Mouse (Mus musculus) gastrocnemius, adult 2 months (tissue): Measurements from ENCODE around the gene Slc39a9. TPM values are rescaled to one million over a fixed set of nuclear protein-coding genes. Genes with fewer than 3 reads are reported as not detected.
A peak's percentile ranks its signal among the peaks of the same experiment; 100 is the strongest.

Source experiments
- DNase-seq: peaks from one replicate; pipeline ENCODE4 v3.0.0; 2022
- H3K27ac ChIP-seq: fragments of 200-600 bp; 2 replicates; pipeline ENCODE4 v1.8.1; 2022; ENCODE audit warnings: mild to moderate bottlenecking
- H3K4me3 ChIP-seq: fragments of 200-600 bp; 2 replicates; pipeline ENCODE4 v1.8.1; 2022; ENCODE audit warnings: mild to moderate bottlenecking, moderate library complexity
- CTCF ChIP-seq: fragments of 200-600 bp; IDR thresholded peaks from 2 replicates; pipeline ENCODE4 v1.8.1; 2022; ENCODE audit warnings: antibody characterized with exemption, mild to moderate bottlenecking, moderate library complexity
- intact Hi-C: fragments of 180-260 bp; cut with DNase I; formaldehyde crosslinking; loops from one replicate; pipeline ENCODE4 v1.15.1; 2025
- long read RNA-seq, 2 experiments: library from polyadenylated mRNA; stranded (forward); transcript quantifications; one replicate each; pipeline ENCODE4 v2.0.0; 2021
- total RNA-seq, 2 experiments: library from RNA; stranded (reverse); gene quantifications; 2 replicates each; pipeline ENCODE4 v1.2.3; 2021

Gene Slc39a9
- total RNA-seq, result 10 to 100 TPM in 1 of 2 experiments, 1 to 10 TPM in 1; 7.8 to 11.6 TPM
- long read RNA-seq, experiment 1, full-length matches to known transcripts, result 8 of 11 reads
- long read RNA-seq, experiment 1, partial matches to known transcripts, result 2 of 11 reads
- long read RNA-seq, experiment 1, other reads (novel, unspliced or antisense), result 1 of 11 reads
- long read RNA-seq, experiment 2, full-length matches to known transcripts, result 6 of 8 reads
- long read RNA-seq, experiment 2, partial matches to known transcripts, result 1 of 8 reads
- long read RNA-seq, experiment 2, other reads (novel, unspliced or antisense), result 1 of 8 reads

DNA sequence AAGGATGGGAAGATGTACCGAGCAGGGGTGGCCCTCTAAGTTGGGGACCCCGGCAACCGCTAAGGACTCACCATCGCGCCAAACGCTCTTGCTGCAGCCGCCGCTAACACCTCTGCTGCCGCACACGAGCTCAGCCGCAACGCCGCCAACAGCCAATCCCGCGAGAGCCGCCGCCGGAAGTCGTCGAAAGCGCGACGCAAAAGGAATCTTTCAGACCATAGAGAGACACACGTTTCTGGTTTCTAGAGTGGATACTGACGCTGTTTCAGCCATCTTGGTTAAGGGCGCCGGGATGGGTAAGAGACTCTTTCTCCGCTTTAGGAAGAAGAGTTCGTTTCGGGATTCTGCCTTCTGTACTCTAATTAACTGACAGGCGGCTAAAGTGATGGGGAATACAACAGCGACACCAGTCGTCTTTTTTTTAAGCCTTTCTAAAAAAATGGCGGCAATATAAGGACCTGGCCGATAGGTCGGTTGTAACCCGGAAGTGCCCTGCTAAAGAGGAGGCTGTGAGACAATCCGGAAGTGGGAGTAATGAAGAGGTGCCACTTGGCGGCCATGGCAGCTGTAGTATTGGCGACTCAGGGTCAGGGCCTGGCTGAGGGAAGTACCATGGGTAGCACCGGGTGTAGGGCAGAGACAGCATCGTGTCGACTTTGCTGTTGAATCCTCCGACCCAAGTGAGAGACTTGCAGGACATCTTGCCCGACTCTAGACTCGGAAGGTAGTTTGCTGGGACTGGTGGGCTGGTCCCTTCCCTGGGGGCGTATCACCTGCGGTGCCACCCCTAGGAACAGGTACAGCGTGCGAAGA, at the start of gene Slc39a9, which contains the start of gene Erh:
Gene Slc39a9 (plus strand): TSS at position 191 of the 813 bp plus-strand sequence.
Gene Erh (minus strand): TSS at position 649 of the 813 bp plus-strand sequence.
- no peak for TF ChIP-seq CTCF
- peak within 1 kb of the TSS; percentile 93 for H3K27ac ChIP-seq
- intact Hi-C loops, result loop anchor here (5.0 to 10.0 kb wide), 5 partner anchors 179 to 1469 kb away; partner anchors contain the start of genes Exd2, Srsf5 and Vti1b
- peak; percentile 95 for DNase-seq
- peak within 1 kb of the TSS; percentile 90 for H3K4me3 ChIP-seq

DNA sequence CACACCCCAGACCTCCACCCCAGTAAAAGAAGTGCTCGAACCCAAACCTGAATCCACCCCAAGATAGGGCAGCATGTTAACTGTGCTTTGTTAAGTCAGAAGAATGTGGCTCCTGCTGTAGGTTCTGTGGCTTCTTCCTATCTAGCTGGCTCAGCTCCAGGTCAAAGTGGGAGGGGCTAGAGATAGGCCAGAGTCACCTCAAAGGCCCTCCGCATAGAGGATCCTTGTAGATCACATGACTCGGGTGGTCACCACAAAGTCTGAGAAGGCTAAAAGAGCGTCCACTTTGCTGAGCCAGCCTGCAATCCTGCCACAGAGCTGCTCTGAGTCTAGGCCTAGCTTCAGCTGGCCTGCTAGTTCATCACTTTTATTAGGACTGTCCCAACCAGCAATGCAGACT, 49.5 kb upstream of the Slc39a9 start:
- no peak for DNase-seq
- intact Hi-C loops, result no loop called here
- Histone ChIP-seq H3K27ac (no peak overlapping the region), H3K4me3 (no peak overlapping the region)
- TF ChIP-seq CTCF, result no peak

DNA sequence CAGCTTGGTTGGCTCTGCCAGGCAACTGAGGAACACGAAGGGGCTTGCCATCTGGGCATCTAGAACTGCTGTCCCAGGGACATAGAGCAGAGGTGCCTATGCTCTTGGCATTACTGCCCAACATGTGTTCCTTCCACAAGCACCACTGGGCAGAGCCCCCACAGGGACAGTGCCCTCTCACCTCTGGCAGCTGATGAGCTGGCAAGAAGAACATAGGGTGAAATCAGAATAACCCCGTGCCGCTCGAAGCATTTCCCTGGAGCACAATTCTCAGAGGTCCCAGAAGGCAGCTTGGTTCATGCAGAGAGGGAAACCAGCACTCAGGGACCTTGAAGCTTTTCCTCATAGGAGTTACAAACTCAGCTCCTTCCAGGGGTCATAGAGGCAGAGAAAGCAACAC, 48.9 kb upstream of the Slc39a9 start:
- Histone ChIP-seq H3K27ac (no peak overlapping the region), H3K4me3 (no peak overlapping the region)
- intact Hi-C loops, result no loop called here
- DNase-seq, result no peak
- no peak for TF ChIP-seq CTCF

DNA sequence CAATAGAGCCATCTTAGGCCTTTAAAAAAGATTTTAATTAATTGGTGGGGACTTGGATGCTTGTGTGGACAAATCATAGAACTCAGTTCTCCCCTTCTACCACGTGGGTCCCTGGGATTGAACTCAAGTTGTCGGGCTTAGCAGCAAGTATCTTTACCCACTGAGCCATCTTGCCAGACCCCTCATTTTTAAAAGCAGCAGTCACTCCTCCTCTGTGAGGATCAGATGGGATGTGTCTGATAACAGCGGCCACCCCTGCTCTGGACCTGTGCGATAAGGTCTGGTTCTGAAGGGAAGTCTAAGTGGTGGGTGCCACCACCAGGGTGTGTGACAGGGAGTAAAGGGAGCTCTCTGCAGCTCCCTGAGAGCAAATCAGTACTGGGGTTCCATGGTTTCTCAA, 48.1 kb upstream of the Slc39a9 start:
- H3K27ac ChIP-seq, result no peak overlapping the region
- DNase-seq, result no peak
- intact Hi-C loops, result no loop called here
- TF ChIP-seq CTCF, result no peak
- H3K4me3 ChIP-seq, result no peak overlapping the region

DNA sequence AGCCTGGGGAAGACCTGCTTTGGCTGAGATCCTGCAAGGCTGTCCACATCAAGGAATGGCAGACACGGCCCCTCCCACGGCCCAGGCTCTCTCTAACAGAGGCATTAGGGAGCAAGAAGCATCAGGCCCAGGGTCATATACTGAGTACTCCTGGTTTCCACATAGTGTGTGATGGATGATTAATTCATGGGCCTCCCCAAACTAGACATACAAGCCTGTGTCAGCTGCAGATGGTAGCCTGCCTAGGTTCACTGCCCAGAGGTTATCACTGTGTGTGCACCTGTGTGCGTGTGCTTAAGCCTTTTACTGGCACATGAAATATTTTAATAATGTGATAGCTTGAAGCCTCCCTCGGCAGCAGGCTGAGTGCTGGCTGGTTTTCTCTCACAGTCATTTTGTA, 47.7 kb upstream of the Slc39a9 start:
- H3K27ac ChIP-seq, result no peak overlapping the region
- intact Hi-C loops, result no loop called here
- TF ChIP-seq CTCF, result no peak
- H3K4me3 ChIP-seq, result no peak overlapping the region
- no peak for DNase-seq

DNA sequence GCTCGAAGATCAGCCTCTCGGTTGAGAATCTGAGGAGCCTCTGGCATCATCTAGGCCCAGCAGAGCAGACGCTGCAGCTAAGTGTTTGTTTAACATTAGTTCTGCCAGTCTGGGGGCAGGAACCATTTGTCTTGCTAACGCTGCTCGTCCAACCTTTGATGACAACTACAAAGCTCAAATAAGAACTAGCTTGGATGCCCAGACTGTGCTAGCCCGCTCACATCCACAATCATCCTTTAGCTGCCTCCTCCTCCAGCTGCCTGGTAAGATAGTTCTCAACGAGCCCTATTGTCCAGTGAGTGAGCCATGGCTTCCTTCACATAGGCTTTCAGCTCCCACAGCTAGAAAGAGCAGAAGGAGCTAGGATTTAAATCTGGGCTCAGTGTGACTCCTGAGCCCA, 45.4 kb upstream of the Slc39a9 start:
- peak overlapping the region; percentile 73 for H3K27ac ChIP-seq
- intact Hi-C loops, result no loop called here
- TF ChIP-seq CTCF, result no peak
- no peak overlapping the region for H3K4me3 ChIP-seq
- DNase-seq, result no peak

DNA sequence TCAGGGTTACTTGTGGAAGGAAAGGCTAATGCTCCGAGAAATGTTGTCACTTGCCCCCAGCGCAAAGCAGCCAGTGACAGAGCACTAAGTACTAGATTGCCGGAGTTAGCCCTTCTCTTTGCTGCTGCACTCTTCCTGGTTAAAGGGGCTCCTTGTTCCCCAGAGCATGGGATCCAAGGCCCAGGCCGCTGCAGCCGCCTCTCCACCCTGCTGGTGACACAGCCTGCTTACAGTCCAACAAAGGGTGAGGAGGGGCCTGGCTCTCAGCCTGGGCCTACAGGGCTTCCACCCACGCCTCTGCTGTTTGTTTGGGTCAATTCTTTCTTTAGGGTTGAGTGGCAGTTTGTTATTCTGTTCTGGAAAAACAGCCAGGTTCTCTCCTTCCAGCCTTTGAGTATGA, 44.9 kb upstream of the Slc39a9 start:
- peak; percentile 70 for DNase-seq
- intact Hi-C loops, result no loop called here
- Histone ChIP-seq H3K27ac (peak overlapping the region; percentile 73), H3K4me3 (no peak overlapping the region)
- peak; percentile 18; the same call in 1 of the 2 replicates for TF ChIP-seq CTCF

DNA sequence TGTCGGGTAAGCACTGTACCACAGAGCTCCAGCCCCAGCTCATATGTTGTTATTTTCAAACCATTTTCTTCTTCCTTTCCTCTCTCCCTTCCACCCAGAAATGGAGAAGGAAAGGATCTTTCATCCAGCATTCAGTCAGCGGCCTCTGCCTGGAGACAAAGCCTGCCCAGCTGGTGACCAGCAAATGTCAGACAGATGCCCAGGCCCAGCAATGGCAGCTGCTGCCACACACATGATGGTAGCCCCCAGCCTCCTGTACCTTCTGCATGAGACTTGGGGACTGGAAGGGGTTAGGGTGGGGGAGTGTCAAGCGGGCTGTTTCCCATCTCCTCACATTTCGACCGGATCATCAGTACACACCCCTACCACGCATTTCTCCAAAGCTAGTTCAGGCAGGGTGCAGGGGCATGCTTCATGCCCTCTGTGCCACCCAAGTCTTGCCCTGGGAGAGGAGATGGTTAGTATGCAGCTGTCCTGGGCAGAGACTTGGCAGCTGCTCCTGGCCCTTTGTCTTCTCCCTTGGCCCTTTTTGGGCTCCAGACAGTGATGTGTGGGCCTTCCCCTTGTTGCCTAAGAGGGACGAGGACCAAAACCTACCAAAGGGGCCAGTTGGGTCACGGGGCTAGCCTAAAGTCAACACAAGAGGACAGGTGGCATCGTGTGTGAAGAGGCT, 42.0 kb upstream of the Slc39a9 start:
- H3K4me3 ChIP-seq, result no peak overlapping the region
- H3K27ac ChIP-seq, result no peak overlapping the region
- DNase-seq, result no peak
- TF ChIP-seq CTCF, result no peak
- intact Hi-C loops, result no loop called here

DNA sequence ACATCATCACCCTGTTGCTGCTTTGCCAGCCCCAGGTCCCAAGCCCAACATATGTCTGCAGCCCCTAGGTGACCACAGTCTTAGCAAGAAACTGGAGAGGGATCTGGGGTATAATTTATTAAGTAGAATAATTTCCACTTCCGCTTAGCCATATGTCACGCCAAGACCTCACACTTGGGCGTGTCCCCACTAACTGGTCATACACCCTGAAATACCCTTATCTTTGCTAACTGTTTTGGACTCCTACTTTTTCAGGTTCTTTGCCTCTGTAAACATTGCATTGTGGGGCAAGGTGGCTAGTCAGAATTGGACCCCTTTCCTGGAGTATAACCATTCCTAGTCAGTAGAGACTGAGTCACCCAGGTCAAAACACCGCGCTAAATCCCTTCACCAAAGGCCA, 41.3 kb upstream of the Slc39a9 start:
- no peak for DNase-seq
- TF ChIP-seq CTCF, result no peak
- H3K4me3 ChIP-seq, result no peak overlapping the region
- H3K27ac ChIP-seq, result no peak overlapping the region
- intact Hi-C loops, result no loop called here

DNA sequence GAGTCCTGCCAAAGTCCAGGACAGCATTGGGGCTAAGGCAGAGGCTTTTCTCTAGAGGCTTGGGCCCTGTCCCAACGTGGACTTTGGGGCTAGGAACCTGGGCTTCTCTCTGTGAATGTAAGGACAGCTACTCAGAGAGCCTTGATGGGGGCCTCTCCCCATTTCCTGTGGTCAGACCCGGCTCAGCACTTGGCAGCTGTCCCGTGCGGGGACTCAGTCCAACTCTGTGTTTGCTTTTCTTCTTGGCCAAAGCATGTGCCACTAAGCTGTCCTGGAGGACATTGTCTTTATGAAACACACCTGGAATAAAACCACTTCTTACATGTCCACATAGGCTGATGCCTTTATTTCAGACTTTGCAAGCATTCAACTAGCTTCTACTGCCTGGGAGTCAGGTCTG, 40.1 kb upstream of the Slc39a9 start:
- peak; percentile 41 for DNase-seq
- Histone ChIP-seq H3K27ac (no peak overlapping the region), H3K4me3 (no peak overlapping the region)
- intact Hi-C loops, result no loop called here
- no peak for TF ChIP-seq CTCF

DNA sequence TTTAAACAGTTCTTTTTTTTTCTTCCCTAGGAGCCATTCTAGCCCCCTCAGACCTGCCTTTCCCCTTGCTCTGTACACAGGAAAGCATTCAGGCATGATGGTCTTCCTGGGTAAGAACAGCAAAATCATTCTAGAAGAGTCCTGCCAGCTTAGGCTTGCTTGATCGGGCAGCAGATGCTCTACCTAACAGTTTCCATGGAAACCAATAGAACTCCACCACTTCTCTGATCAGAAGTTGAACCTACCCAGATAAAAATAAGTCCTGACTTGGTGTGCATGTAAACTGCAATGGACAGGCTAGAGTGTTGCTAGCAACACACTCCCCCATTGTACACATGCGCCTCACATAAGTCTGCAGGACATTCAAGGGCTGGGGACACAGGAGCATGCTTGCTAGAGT, 39.5 kb upstream of the Slc39a9 start:
- intact Hi-C loops, result no loop called here
- DNase-seq, result no peak
- Histone ChIP-seq H3K4me3 (no peak overlapping the region), H3K27ac (0 out of 2 replicates have a peak overlapping the region, but pooled peaks have one; percentile 28)
- TF ChIP-seq CTCF, result no peak

DNA sequence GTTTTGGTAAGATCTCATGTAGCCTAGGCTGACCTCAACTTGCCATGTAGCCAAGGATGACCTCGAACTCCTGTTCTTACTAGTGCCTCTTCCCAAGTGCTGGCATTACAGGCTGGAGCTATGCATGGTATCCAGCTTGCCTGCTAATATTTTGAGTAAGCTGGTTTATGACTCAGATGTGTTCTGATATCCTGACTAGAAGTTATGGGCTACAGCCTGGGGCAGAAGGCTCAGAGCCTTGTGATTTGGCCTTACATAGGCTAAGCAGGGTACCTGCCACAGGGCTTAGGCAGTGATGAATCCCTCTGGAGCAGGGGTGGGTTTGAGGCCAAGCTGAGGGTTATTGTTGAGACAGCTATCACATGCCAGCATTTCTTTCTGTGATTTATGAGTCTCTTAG, 35.1 kb upstream of the Slc39a9 start:
- no peak for TF ChIP-seq CTCF
- Histone ChIP-seq H3K27ac (no peak overlapping the region), H3K4me3 (no peak overlapping the region)
- intact Hi-C loops, result no loop called here
- DNase-seq, result no peak

DNA sequence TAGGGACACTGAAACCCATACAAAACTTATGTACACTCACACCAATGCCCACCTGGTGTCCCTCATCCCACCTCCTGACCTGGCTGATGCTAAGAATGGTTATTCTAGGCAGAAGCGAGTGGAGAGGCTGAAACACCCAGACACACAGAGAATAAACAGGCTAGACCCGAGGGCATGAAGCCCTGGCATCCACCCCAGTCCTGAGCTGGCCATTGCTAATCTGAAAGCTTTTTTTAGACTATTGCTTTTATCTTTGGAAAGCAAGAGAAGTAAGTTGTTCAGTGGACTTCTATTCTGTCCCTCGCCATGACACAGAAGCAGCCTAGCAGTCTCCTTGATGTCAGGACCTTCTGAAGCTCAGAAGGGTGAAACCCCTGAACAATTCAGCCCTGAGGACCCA, 33.8 kb upstream of the Slc39a9 start:
- TF ChIP-seq CTCF, result no peak
- intact Hi-C loops, result no loop called here
- no peak overlapping the region for H3K4me3 ChIP-seq
- peak; percentile 24 for DNase-seq
- H3K27ac ChIP-seq, result no peak overlapping the region
